ENCODE assay signal across 15 mouse cellular contexts in the genomic region with DNA sequence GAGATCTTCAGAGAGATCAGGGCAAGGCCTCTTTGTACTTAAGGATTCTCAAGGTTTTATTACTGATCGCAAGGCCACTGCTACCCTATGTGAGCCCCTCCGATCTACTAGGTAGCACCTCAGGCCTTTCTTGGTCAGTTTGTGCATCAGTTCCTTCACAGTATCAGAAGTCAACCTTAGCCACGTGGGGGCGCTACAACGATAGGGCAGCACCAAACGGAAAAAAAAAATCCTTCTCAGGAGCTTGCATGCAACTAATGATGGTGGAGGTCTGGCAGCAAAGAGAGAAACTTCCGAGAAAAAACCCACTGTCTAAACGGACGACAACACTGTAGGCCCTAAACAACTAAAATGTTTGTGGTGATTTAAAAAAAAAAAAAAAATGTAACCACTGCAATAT.
DNase-seq lines count a peak whose midpoint lies in the region; ATAC-seq and TF ChIP-seq lines count a peak whose summit lies in the region.
"Had no signal": no experiment of that assay in that cellular context is flagged by ENCODE, and none has a peak within 500 bp of the region (broad histone marks: within the 10 kb centered on the region; RNA-seq: fewer than 3 reads in every experiment).

No protein-coding gene starts in this region.

- TF ChIP-seq EP300 in MEL (IDR thresholded peaks at IDR 0.05; ENCODE audit: low read depth in 1 of 2, low read length in 2 of 2) = no peak

- H3K27ac ChIP-seq in midbrain, postnatal 0 days (ENCODE audit: low read depth, low read length) = no peak overlapping the region
- no peak overlapping the region for H3K27ac ChIP-seq in midbrain, embryonic 16.5 days (ENCODE audit: low read length)
- H3K27ac ChIP-seq in MEL (ENCODE audit: control insufficient read depth, low read depth, low read length) = no peak overlapping the region
- no peak overlapping the region for H3K27ac ChIP-seq in neural tube, embryonic 11.5 days (ENCODE audit: low read depth, low read length)
- H3K27ac ChIP-seq: embryonic facial prominence, embryonic 15.5 days; lung, embryonic 15.5 days; neural tube, embryonic 12.5 days had no signal

- peak; percentile 4 to 43 for DNase-seq in cerebellum, postnatal 14 days
- no peak for DNase-seq in cerebellum, adult 9-10 months
- no peak for DNase-seq in midbrain, postnatal 0 days (ENCODE audit: low spot score)
- DNase-seq in MEL (ENCODE audit: low read depth, low spot score) = peak; percentile 41
- DNase-seq in neural tube, embryonic 11.5 days (ENCODE audit: low spot score) = peak; percentile 22
- DNase-seq in lung, postnatal 10 days = no peak
- DNase-seq in urinary bladder, postnatal 25 days (ENCODE audit: low spot score) = no peak
- DNase-seq: cerebellum, adult 8-10 months; liver; right cerebral cortex, adult 18-20 months; thymus, postnatal 25 days had no signal

- TF ChIP-seq CTCF in midbrain, postnatal 0 days (IDR thresholded peaks at IDR 0.05) = peak; percentile 15; the same call in 1 of the 2 replicates
- peak; percentile 13 to 61 (median 56); a peak in 4 of 6 replicates for TF ChIP-seq CTCF in MEL (IDR thresholded peaks at IDR 0.05 in 2 of 3, conservative IDR thresholded peaks at IDR 0.05 in 1 of 3; ENCODE audit: control insufficient read depth in 1 of 3, insufficient read depth in 1 of 3, low read depth in 2 of 3, low read length in 3 of 3, poor library complexity in 1 of 3, severe bottlenecking in 1 of 3)

- H3K4me1 ChIP-seq in midbrain, postnatal 0 days (ENCODE audit: insufficient read depth, low read length) = no peaks in the 10 kb centered on the region
- no peaks in the 10 kb centered on the region for H3K4me1 ChIP-seq in midbrain, embryonic 16.5 days (ENCODE audit: control insufficient read depth, insufficient read depth, low read length)
- no peaks in the 10 kb centered on the region for H3K4me1 ChIP-seq in MEL (ENCODE audit: control insufficient read depth in 1 of 2, insufficient read depth in 2 of 2, low read length in 2 of 2)
- H3K4me1 ChIP-seq in neural tube, embryonic 11.5 days (ENCODE audit: control insufficient read depth, insufficient read depth, low read length) = no peaks in the 10 kb centered on the region
- H3K4me1 ChIP-seq: embryonic facial prominence, embryonic 15.5 days; lung, embryonic 15.5 days; neural tube, embryonic 12.5 days had no signal

- TF ChIP-seq POLR2A in MEL (IDR thresholded peaks at IDR 0.05; ENCODE audit: control insufficient read depth in 1 of 2, insufficient read depth in 1 of 2, low read depth in 1 of 2, low read length in 2 of 2, poor library complexity in 1 of 2) = no peak

- H3K4me3 ChIP-seq in midbrain, postnatal 0 days (ENCODE audit: low read depth, low read length) = no peak overlapping the region
- no peak overlapping the region for H3K4me3 ChIP-seq in midbrain, embryonic 16.5 days (ENCODE audit: low read depth, low read length)
- H3K4me3 ChIP-seq in MEL (ENCODE audit: control insufficient read depth in 1 of 2, insufficient read depth in 1 of 2, low read depth in 2 of 2, low read length in 2 of 2) = no peak overlapping the region
- no peak overlapping the region for H3K4me3 ChIP-seq in neural tube, embryonic 11.5 days (ENCODE audit: low read depth, low read length)
- H3K4me3 ChIP-seq: embryonic facial prominence, embryonic 15.5 days; lung, embryonic 15.5 days; neural tube, embryonic 12.5 days had no signal

- no peak overlapping the region for H3K9ac ChIP-seq in midbrain, postnatal 0 days (replicated peaks; ENCODE audit: low read length, poor library complexity, severe bottlenecking)
- no peak overlapping the region for H3K9ac ChIP-seq in midbrain, embryonic 16.5 days (ENCODE audit: low read depth, low read length)
- H3K9ac ChIP-seq in MEL (ENCODE audit: control insufficient read depth, low read depth, low read length, poor library complexity, severe bottlenecking) = no peak overlapping the region
- H3K9ac ChIP-seq in neural tube, embryonic 11.5 days (ENCODE audit: low read length) = no peak overlapping the region
- H3K9ac ChIP-seq: embryonic facial prominence, embryonic 15.5 days; lung, embryonic 15.5 days; neural tube, embryonic 12.5 days had no signal

- TF ChIP-seq RAD21 in MEL (IDR thresholded peaks at IDR 0.05; ENCODE audit: low read depth, low read length) = peak; percentile 56

- no peak for ATAC-seq in midbrain, postnatal 0 days (ENCODE audit: low FRiP score)
- no peak for ATAC-seq in midbrain, embryonic 16.5 days
- no peak for ATAC-seq in neural tube, embryonic 11.5 days (ENCODE audit: insufficient read depth, low FRiP score, low TSS enrichment)

- no peaks in the 10 kb centered on the region for H3K27me3 ChIP-seq in midbrain, postnatal 0 days (ENCODE audit: insufficient read depth, low read length)
- no peaks in the 10 kb centered on the region for H3K27me3 ChIP-seq in midbrain, embryonic 16.5 days (ENCODE audit: control insufficient read depth, insufficient read depth, low read depth, low read length)
- no peaks in the 10 kb centered on the region for H3K27me3 ChIP-seq in MEL (ENCODE audit: control insufficient read depth in 1 of 2, insufficient read depth in 2 of 2, low read length in 2 of 2)
- H3K27me3 ChIP-seq in neural tube, embryonic 11.5 days (ENCODE audit: control insufficient read depth, insufficient read depth, low read length) = no peaks in the 10 kb centered on the region
- H3K27me3 ChIP-seq: embryonic facial prominence, embryonic 15.5 days; lung, embryonic 15.5 days; neural tube, embryonic 12.5 days had no signal

- WGBS in midbrain, postnatal 0 days = 41% methylated on average over 9 of the region's 9 CpGs
- WGBS in midbrain, embryonic 16.5 days = 49% methylated on average over 9 of the region's 9 CpGs
- 44% methylated on average over 9 of the region's 9 CpGs for WGBS in neural tube, embryonic 11.5 days

- no peaks in the 10 kb centered on the region for H3K79me2 ChIP-seq in MEL (ENCODE audit: control insufficient read depth, insufficient read depth, low read length, poor library complexity)

- no peaks in the 10 kb centered on the region for H3K36me3 ChIP-seq in midbrain, postnatal 0 days (ENCODE audit: insufficient read depth, low read length)
- H3K36me3 ChIP-seq in midbrain, embryonic 16.5 days (ENCODE audit: control insufficient read depth, insufficient read depth, low read length) = no peaks in the 10 kb centered on the region
- H3K36me3 ChIP-seq in MEL (ENCODE audit: control insufficient read depth in 1 of 2, insufficient read depth in 2 of 2, low read length in 2 of 2) = no peaks in the 10 kb centered on the region
- no peaks in the 10 kb centered on the region for H3K36me3 ChIP-seq in neural tube, embryonic 11.5 days (ENCODE audit: control insufficient read depth, insufficient read depth, low read length)
- H3K36me3 ChIP-seq: embryonic facial prominence, embryonic 15.5 days; lung, embryonic 15.5 days; neural tube, embryonic 12.5 days had no signal

- no peak overlapping the region for H3K4me2 ChIP-seq in midbrain, postnatal 0 days (ENCODE audit: low read depth, low read length, poor library complexity, severe bottlenecking)
- no peak overlapping the region for H3K4me2 ChIP-seq in midbrain, embryonic 16.5 days (ENCODE audit: low read length)
- H3K4me2 ChIP-seq in neural tube, embryonic 11.5 days (ENCODE audit: low read depth) = no peak overlapping the region
- H3K4me2 ChIP-seq: embryonic facial prominence, embryonic 15.5 days; lung, embryonic 15.5 days; neural tube, embryonic 12.5 days had no signal

- no peaks in the 10 kb centered on the region for H3K9me3 ChIP-seq in midbrain, postnatal 0 days (ENCODE audit: low read length)
- no peaks in the 10 kb centered on the region for H3K9me3 ChIP-seq in midbrain, embryonic 16.5 days (replicated peaks; ENCODE audit: control insufficient read depth, low read length, poor library complexity, severe bottlenecking)
- H3K9me3 ChIP-seq in MEL (replicated peaks; ENCODE audit: insufficient read depth, low read length) = no peaks in the 10 kb centered on the region
- no peaks in the 10 kb centered on the region for H3K9me3 ChIP-seq in neural tube, embryonic 11.5 days (ENCODE audit: control insufficient read depth, low read length)
- H3K9me3 ChIP-seq: embryonic facial prominence, embryonic 15.5 days; lung, embryonic 15.5 days; neural tube, embryonic 12.5 days had no signal

TF ChIP-seq in MEL, 35 proteins besides CTCF, POLR2A, EP300 and RAD21:
- TF ChIP-seq SIN3A (IDR thresholded peaks at IDR 0.05; ENCODE audit: low read length) (no peak), MAZ (IDR thresholded peaks at IDR 0.05; ENCODE audit: low read depth, low read length) (no peak), ETS1 (IDR thresholded peaks at IDR 0.05; ENCODE audit: low read depth, low read length) (no peak), ZNF384 (IDR thresholded peaks at IDR 0.05; ENCODE audit: low read depth, low read length) (peak; percentile 71), UBTF (IDR thresholded peaks at IDR 0.05; ENCODE audit: borderline replicate concordance, insufficient read depth, low read depth, low read length) (no peak), MEF2A (IDR thresholded peaks at IDR 0.05; ENCODE audit: extremely low read depth, insufficient replicate concordance, low read depth, low read length, poor library complexity, severe bottlenecking) (no peak), ZC3H11A (IDR thresholded peaks at IDR 0.05; ENCODE audit: low read depth, low read length) (peak; percentile 47; the same call in 1 of the 2 replicates), SMC3 (IDR thresholded peaks at IDR 0.05; ENCODE audit: low read depth, low read length) (peak; percentile 64), E2F4 (IDR thresholded peaks at IDR 0.05; ENCODE audit: borderline replicate concordance, low read depth, low read length) (no peak)

Comparison
In these comparisons a context has a peak if more than half of its experiments do, and no peak if none do; other contexts are left out.
1. DNase-seq: peak in cerebellum, postnatal 14 days (2 of 2), MEL (single experiment) and neural tube, embryonic 11.5 days (single experiment); none in cerebellum, adult 9-10 months (single experiment), midbrain, postnatal 0 days (single experiment), lung, postnatal 10 days (single experiment) and urinary bladder, postnatal 25 days (single experiment).